21 mouse cellular contexts compared by ENCODE assay signal in genomic region chr3:21582122-21582521, GRCm38 (mm10).
"Had no signal": no experiment of that assay in that cellular context is flagged by ENCODE, and none has a peak within 500 bp of the region (broad histone marks: within the 10 kb centered on the region; RNA-seq: fewer than 3 reads in every experiment).

No protein-coding gene starts in this region.

- H3K4me3 ChIP-seq: lung, embryonic 15.5 days; midbrain, embryonic 10.5 days; midbrain, embryonic 12.5 days; myocyte; neural tube, embryonic 13.5 days; neural tube, embryonic 15.5 days had no signal

- H3K9me3 ChIP-seq: lung, embryonic 15.5 days; midbrain, embryonic 10.5 days; midbrain, embryonic 12.5 days; neural tube, embryonic 13.5 days; neural tube, embryonic 15.5 days had no signal

- H3K36me3 ChIP-seq: lung, embryonic 15.5 days; midbrain, embryonic 10.5 days; midbrain, embryonic 12.5 days; neural tube, embryonic 13.5 days; neural tube, embryonic 15.5 days had no signal

- H3K4me2 ChIP-seq: lung, embryonic 15.5 days; midbrain, embryonic 12.5 days; neural tube, embryonic 13.5 days; neural tube, embryonic 15.5 days had no signal

- H3K27ac ChIP-seq: lung, embryonic 15.5 days; macrophage; midbrain, embryonic 10.5 days; midbrain, embryonic 12.5 days; neural tube, embryonic 13.5 days; neural tube, embryonic 15.5 days had no signal

- ATAC-seq: lung, postnatal 0 days; midbrain, embryonic 16.5 days had no signal

- DNase-seq: lung, adult 2 months; lung, postnatal 14 days; lung, postnatal 36 days; midbrain, embryonic 14.5 days; retina, postnatal 1 day; right cerebral cortex, adult 18-20 months; right cerebral cortex, postnatal 25 days; right cerebral cortex, postnatal 4 days; spleen, adult 18-20 months; thymus, adult 18-20 months; thymus, postnatal 14 days; thymus, postnatal 36 days had no signal

- H3K27me3 ChIP-seq: lung, embryonic 15.5 days; neural tube, embryonic 13.5 days; neural tube, embryonic 15.5 days had no signal

- H3K4me1 ChIP-seq: lung, embryonic 15.5 days; midbrain, embryonic 10.5 days; midbrain, embryonic 12.5 days; neural tube, embryonic 13.5 days; neural tube, embryonic 15.5 days had no signal

- H3K9ac ChIP-seq: lung, embryonic 15.5 days; midbrain, embryonic 12.5 days; neural tube, embryonic 13.5 days; neural tube, embryonic 15.5 days had no signal
